Mouse (Mus musculus) kidney, adult 2 months (tissue): ENCODE measurements around the gene N4bp2.

Source experiments
- CTCF ChIP-seq: fragments of 200-500 bp; conservative IDR thresholded peaks from 2 replicates; pipeline ENCODE4 v1.5.1; 2011; ENCODE audit warnings: low read depth, mild to moderate bottlenecking, control low read depth, low read length, moderate library complexity, mixed read lengths; ENCODE audit not compliant: insufficient read depth, insufficient read length
- POLR2A ChIP-seq: fragments of 200-500 bp; IDR thresholded peaks from one replicate; pipeline ENCODE4 v1.6.1; 2011; ENCODE audit warnings: low read depth, low read length, control low read depth

GRCm38 (mm10) chr5:65770493-65770892 lies 7.2 kb downstream of the N4bp2 start:
- no peak for TF ChIP-seq POLR2A
- no peak for TF ChIP-seq CTCF
